Mouse (Mus musculus) forebrain, postnatal 0 days (tissue): ENCODE measurements around the gene Zfp119b. TPM values are rescaled to one million over a fixed set of nuclear protein-coding genes. Genes with fewer than 3 reads are reported as not detected.

ENCODE experiments used
- ATAC-seq: fragments of 200-750 bp; cut with Nextera tagmentation; 2 replicates; pipeline ENCODE4 v1.8.0; 2017; ENCODE audit warnings: mild to moderate bottlenecking, moderate library complexity
- DNase-seq: peaks from one replicate; pipeline ENCODE4 v3.0.0-alpha.2; 2015
- H3K27ac ChIP-seq: fragments of 300-500 bp; sonication (generic); 2 replicates; pipeline ENCODE4 v1.5.1; 2014; ENCODE audit warnings: low read depth, mild to moderate bottlenecking, antibody characterized with exemption, low read length, moderate library complexity, mixed read lengths
- H3K27me3 ChIP-seq: fragments of 300-500 bp; sonication (generic); 2 replicates; pipeline ENCODE4 v1.6.1; 2014; ENCODE audit warnings: mild to moderate bottlenecking, low read length, mixed read lengths; ENCODE audit not compliant: insufficient read depth
- H3K36me3 ChIP-seq: fragments of 300-500 bp; sonication (generic); 2 replicates; pipeline ENCODE4 v1.6.1; 2014; ENCODE audit warnings: mild to moderate bottlenecking, moderate library complexity; ENCODE audit not compliant: insufficient read depth
- H3K4me1 ChIP-seq: fragments of 300-500 bp; sonication (generic); 2 replicates; pipeline ENCODE4 v1.6.1; 2014; ENCODE audit warnings: antibody characterized with exemption; ENCODE audit not compliant: insufficient read depth
- H3K4me2 ChIP-seq: fragments of 300-500 bp; sonication (generic); 2 replicates; pipeline ENCODE4 v1.6.1; 2014; ENCODE audit warnings: low read depth, mild to moderate bottlenecking, moderate library complexity
- H3K4me3 ChIP-seq: fragments of 300-500 bp; sonication (generic); 2 replicates; pipeline ENCODE4 v1.5.1; 2014; ENCODE audit warnings: low read depth, low read length, mixed read lengths
- H3K9ac ChIP-seq: fragments of 300-500 bp; sonication (generic); 2 replicates; pipeline ENCODE4 v1.6.1; 2014; ENCODE audit warnings: mild to moderate bottlenecking
- H3K9me3 ChIP-seq: fragments of 300-500 bp; sonication (generic); 2 replicates; pipeline ENCODE4 v1.6.1; 2016; ENCODE audit warnings: low read length
- CTCF ChIP-seq: sonication (generic); IDR thresholded peaks from 2 replicates; pipeline ENCODE4 v1.5.1; 2016; ENCODE audit warnings: antibody characterized with exemption, control low read depth, low read depth
- WGBS: fragments of 180-500 bp; shearing (Covaris S2); extraction: QIAGEN DNeasy Blood & Tissue Kit; methylation state at CpG from one replicate; pipeline ENCODE4 v1.1.7; 2014; 5-methylcytosine and 5-hydroxymethylcytosine counted together
- polyA plus RNA-seq: library from polyadenylated mRNA; unstranded; fragments of >200 nt; fragmentation: Nextera tagmentation; extraction: Ambion mirVana; gene quantifications from 2 replicates; pipeline ENCODE4 v1.2.1, GENCODE M21; 2015
- total RNA-seq: library from RNA; depleted of rRNA; stranded (reverse); fragments of >200 nt; gene quantifications from 2 replicates; pipeline ENCODE4 v1.2.3, GENCODE M21; 2014

Gene Zfp119b
- total and polyA plus RNA-seq, 2 experiments from 2014 or later, result 5.7 to 6.0 TPM

DNA sequence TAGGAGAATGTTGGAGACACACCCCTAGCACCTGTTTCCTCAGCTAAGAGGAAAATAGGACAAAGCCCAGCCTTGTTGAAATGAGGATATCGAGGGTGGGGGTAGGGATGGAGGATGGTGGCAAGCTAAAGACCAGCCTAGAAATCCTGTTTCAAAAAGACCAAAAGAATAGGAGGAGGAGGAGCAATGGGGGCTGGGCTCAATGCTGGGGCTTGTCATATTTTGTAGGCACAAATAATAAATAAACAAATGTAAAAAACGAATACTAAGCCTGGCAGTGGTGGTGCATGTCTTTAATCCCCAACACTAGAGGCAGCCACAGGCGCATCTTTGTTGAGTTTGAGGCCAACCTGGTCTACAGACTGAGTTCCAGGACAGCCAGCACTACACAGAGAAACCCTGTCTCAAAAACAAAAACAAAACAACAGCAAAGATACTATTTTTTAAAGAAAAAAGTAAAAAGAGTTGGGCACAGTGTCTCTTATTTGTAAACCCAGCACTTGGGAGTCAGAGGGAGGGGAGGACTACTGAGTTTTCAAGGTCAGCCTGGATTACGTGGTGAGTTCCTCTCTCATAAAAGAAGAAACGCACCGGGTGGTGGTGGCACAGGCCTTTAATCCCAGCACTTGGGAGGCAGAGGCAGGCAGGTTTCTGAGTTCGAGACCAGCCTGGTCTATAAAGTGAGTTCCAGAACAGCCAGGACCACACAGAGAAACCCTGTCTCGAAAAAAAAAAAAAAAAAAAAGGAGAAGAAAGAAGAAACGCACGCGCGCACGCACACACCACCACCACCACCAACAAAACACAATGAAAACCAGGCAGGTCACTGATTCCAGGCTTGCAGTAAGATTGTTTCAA, 8.7 kb upstream of the Zfp119b start:
- ATAC-seq (no peak), DNase-seq (no peak)
- peak overlapping the region; percentile 51 for H3K9ac ChIP-seq
- H3K27ac ChIP-seq, result peak overlapping the region; percentile 93
- H3K27me3 ChIP-seq, result no peaks in the 10 kb centered on the region
- peaks cover 12% of the 10 kb centered on the region for H3K4me1 ChIP-seq
- no peak for TF ChIP-seq CTCF
- WGBS, result 82% methylated on average over 13 of the region's 13 CpGs
- H3K9me3 ChIP-seq, result no peaks in the 10 kb centered on the region
- peak overlapping the region; percentile 49 for H3K4me3 ChIP-seq
- H3K36me3 ChIP-seq, result peaks cover 14% of the 10 kb centered on the region
- peak overlapping the region; percentile 55 for H3K4me2 ChIP-seq

- Histone ChIP-seq H3K4me2 (peak overlapping the region; percentile 71; the same call in 1 of the 2 replicates), H3K27ac (no peak overlapping the region), H3K4me3 (no peak overlapping the region), H3K27me3 (no peaks in the 10 kb centered on the region), H3K9me3 (no peaks in the 10 kb centered on the region), H3K9ac (no peak overlapping the region), H3K36me3 (peaks cover 12% of the 10 kb centered on the region), H3K4me1 (peaks cover 12% of the 10 kb centered on the region)
- DNase-seq (peak; percentile 81), ATAC-seq (no peak)
- TF ChIP-seq CTCF, result peak; percentile 83
- 18% methylated on average over 9 of the region's 9 CpGs for WGBS
Measured at GRCm38 (mm10) chr17:55957168-55957567, 7.9 kb upstream of the Zfp119b start.

- 44% methylated on average over 6 of the region's 6 CpGs for WGBS
- Histone ChIP-seq H3K9me3 (no peaks in the 10 kb centered on the region), H3K9ac (peak overlapping the region; percentile 44), H3K4me3 (peak overlapping the region; percentile 43), H3K27me3 (no peaks in the 10 kb centered on the region), H3K36me3 (peaks cover 6% of the 10 kb centered on the region; the same call in 1 of the 2 replicates), H3K4me2 (peak overlapping the region; percentile 71), H3K27ac (no peak overlapping the region), H3K4me1 (peaks cover 12% of the 10 kb centered on the region)
- TF ChIP-seq CTCF, result no peak
- DNase-seq, result no peak
- ATAC-seq, result no peak
Measured at GRCm38 (mm10) chr17:55956591-55956990, 7.3 kb upstream of the Zfp119b start.

GRCm38 (mm10) chr17:55956129-55956528, 6.8 kb upstream of the Zfp119b start:
- ATAC-seq, result peak; percentile 16
- peaks cover 12% of the 10 kb centered on the region for H3K4me1 ChIP-seq

GRCm38 (mm10) chr17:55954229-55954628, 4.9 kb upstream of the Zfp119b start:
- H3K4me3 ChIP-seq, result no peak overlapping the region
- ATAC-seq (no peak), DNase-seq (no peak)
- no peaks in the 10 kb centered on the region for H3K9me3 ChIP-seq
- 38% methylated on average over 15 of the region's 16 CpGs for WGBS
- no peak overlapping the region for H3K9ac ChIP-seq
- H3K4me2 ChIP-seq, result no peak overlapping the region
- peaks cover 12% of the 10 kb centered on the region for H3K4me1 ChIP-seq
- no peaks in the 10 kb centered on the region for H3K36me3 ChIP-seq
- H3K27me3 ChIP-seq, result no peaks in the 10 kb centered on the region
- H3K27ac ChIP-seq, result no peak overlapping the region
- TF ChIP-seq CTCF, result no peak

More at GRCm38 (mm10) chr17:55956129-55956528, 6.8 kb upstream of the Zfp119b start:
- Histone ChIP-seq H3K9ac (peak overlapping the region; percentile 44), H3K4me2 (peak overlapping the region; percentile 71), H3K27ac (no peak overlapping the region), H3K9me3 (no peaks in the 10 kb centered on the region), H3K27me3 (no peaks in the 10 kb centered on the region), H3K4me3 (peak overlapping the region; percentile 43), H3K36me3 (0 out of 2 replicates have a peak, but pooled peaks cover 2% of the 10 kb centered on the region)
- DNase-seq, result peak; percentile 85
- TF ChIP-seq CTCF, result peak; percentile 16; the same call in 1 of the 2 replicates
- WGBS, result 1% methylated on average over 26 of the region's 26 CpGs

- no peak for TF ChIP-seq CTCF
Measured at GRCm38 (mm10) chr17:55953751-55954150, 4.5 kb upstream of the Zfp119b start.

DNA sequence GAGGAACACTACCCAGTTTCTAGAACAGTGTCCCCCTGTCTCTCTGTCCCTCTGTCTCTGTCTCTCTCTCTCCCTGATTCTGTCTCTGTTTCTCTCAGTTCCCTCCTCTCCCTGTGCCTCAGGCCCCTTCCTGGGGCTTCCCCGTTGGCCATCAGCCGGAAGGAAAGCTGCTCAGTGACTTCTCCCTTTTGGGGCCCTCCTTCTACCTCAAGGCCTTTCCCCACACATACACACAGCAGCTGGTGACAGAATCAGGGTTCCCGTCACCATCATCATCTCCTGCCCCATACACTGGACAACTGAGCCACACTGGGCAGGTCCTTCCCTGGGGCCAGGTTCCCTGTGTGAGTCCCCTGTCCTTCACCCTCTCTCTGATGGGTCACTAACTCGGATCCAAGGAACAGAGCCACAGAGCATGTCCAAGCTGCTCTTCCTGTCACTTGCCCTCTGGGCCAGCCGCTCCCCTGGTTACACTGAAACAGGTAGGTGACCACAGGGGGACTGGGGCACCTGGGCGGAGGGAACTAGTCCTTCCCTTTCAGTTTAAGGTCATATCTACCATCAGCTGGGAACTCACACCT, 3.2 kb upstream of the Zfp119b start, which contains the start of gene Ebi3:
Ebi3 (plus strand) TSS at position 194 of the 581 bp plus-strand sequence.
- Histone ChIP-seq H3K4me2 (no peak within 1 kb of the TSS), H3K9me3 (no peaks in the 10 kb centered on the region), H3K4me1 (peaks cover 6% of the 10 kb centered on the region), H3K9ac (no peak within 1 kb of the TSS), H3K27me3 (no peaks in the 10 kb centered on the region), H3K27ac (no peak within 1 kb of the TSS), H3K36me3 (no peaks in the 10 kb centered on the region), H3K4me3 (no peak within 1 kb of the TSS)
- no peak for TF ChIP-seq CTCF
- 86% methylated on average over 6 of the region's 6 CpGs for WGBS
- DNase-seq, result no peak
- no peak for ATAC-seq

More at GRCm38 (mm10) chr17:55953751-55954150, 4.5 kb upstream of the Zfp119b start:
- Histone ChIP-seq H3K4me3 (no peak overlapping the region), H3K27ac (no peak overlapping the region), H3K4me1 (peaks cover 12% of the 10 kb centered on the region), H3K9ac (no peak overlapping the region), H3K27me3 (no peaks in the 10 kb centered on the region), H3K9me3 (no peaks in the 10 kb centered on the region), H3K36me3 (no peaks in the 10 kb centered on the region), H3K4me2 (no peak overlapping the region)
- DNase-seq, result no peak
- ATAC-seq, result no peak
- WGBS, result 79% methylated on average over 6 of the region's 6 CpGs
